Mouse (Mus musculus): ENCODE measurements around the gene Uaca. TPM values are rescaled to one million over a fixed set of nuclear protein-coding genes. Genes with fewer than 3 reads are reported as not detected.

Uaca gene
- polyA plus RNA-seq, 1 experiment = 10.6 TPM

- TF ChIP-seq FOSL1 (IDR thresholded peaks at IDR 0.05; ENCODE audit: insufficient read depth, low read length, poor library complexity, severe bottlenecking) = no peak
- TF ChIP-seq MYOG (IDR thresholded peaks at IDR 0.05; ENCODE audit: control insufficient read depth, extremely low read depth, insufficient read length) = no peak
- TF ChIP-seq MAX (IDR thresholded peaks at IDR 0.05) = no peak
- TF ChIP-seq CTCF (IDR thresholded peaks at IDR 0.05; ENCODE audit: control insufficient read depth, insufficient read depth, insufficient read length) = no peak
- TF ChIP-seq MYOD1 (IDR thresholded peaks at IDR 0.05; ENCODE audit: control insufficient read depth, insufficient read length, low read depth) = no peak
- no peak for TF ChIP-seq USF1 (IDR thresholded peaks at IDR 0.05; ENCODE audit: low read depth)
- TF ChIP-seq CEBPB (IDR thresholded peaks at IDR 0.05; ENCODE audit: low read depth) = no peak
- no peaks in the 10 kb centered on the region for H3K79me2 ChIP-seq (ENCODE audit: control insufficient read depth, insufficient read depth)
- H3K4me3 ChIP-seq (ENCODE audit: insufficient read depth, poor library complexity, severe bottlenecking) = no peak overlapping the region
- no peaks in the 10 kb centered on the region for H3K79me3 ChIP-seq (ENCODE audit: low read depth)
- no peaks in the 10 kb centered on the region for H3K36me3 ChIP-seq (ENCODE audit: control insufficient read depth, insufficient read depth)
- H3ac ChIP-seq (ENCODE audit: control insufficient read depth, insufficient read length, low read depth) = no peak overlapping the region
- no peaks in the 10 kb centered on the region for H3K27me3 ChIP-seq (ENCODE audit: control insufficient read depth, insufficient read depth, insufficient read length)
Measured at GRCm38 (mm10) chr9:60751098-60751497, 43.2 kb upstream of the Uaca start.

- no peaks in the 10 kb centered on the region for H3K79me3 ChIP-seq (ENCODE audit: low read depth)
- no peaks in the 10 kb centered on the region for H3K27me3 ChIP-seq (ENCODE audit: control insufficient read depth, insufficient read depth, insufficient read length)
- no peak overlapping the region for H3K4me3 ChIP-seq (ENCODE audit: insufficient read depth, poor library complexity, severe bottlenecking)
- H3K79me2 ChIP-seq (ENCODE audit: control insufficient read depth, insufficient read depth) = no peaks in the 10 kb centered on the region
- no peak for TF ChIP-seq CTCF (IDR thresholded peaks at IDR 0.05; ENCODE audit: control insufficient read depth, insufficient read depth, insufficient read length)
- no peak overlapping the region for H3ac ChIP-seq (ENCODE audit: control insufficient read depth, insufficient read length, low read depth)
- no peaks in the 10 kb centered on the region for H3K36me3 ChIP-seq (ENCODE audit: control insufficient read depth, insufficient read depth)
Measured at GRCm38 (mm10) chr9:60751971-60752370, 42.4 kb upstream of the Uaca start.

- H3K27me3 ChIP-seq (ENCODE audit: control insufficient read depth, insufficient read depth, insufficient read length) = no peaks in the 10 kb centered on the region
- H3K4me3 ChIP-seq (ENCODE audit: insufficient read depth, poor library complexity, severe bottlenecking) = no peak overlapping the region
- H3K79me2 ChIP-seq (ENCODE audit: control insufficient read depth, insufficient read depth) = no peaks in the 10 kb centered on the region
- TF ChIP-seq MYOD1 (IDR thresholded peaks at IDR 0.05; ENCODE audit: control insufficient read depth, insufficient read length, low read depth) = no peak
- no peak for TF ChIP-seq MAX (IDR thresholded peaks at IDR 0.05)
- no peak overlapping the region for H3ac ChIP-seq (ENCODE audit: control insufficient read depth, insufficient read length, low read depth)
- H3K79me3 ChIP-seq (ENCODE audit: low read depth) = no peaks in the 10 kb centered on the region
- H3K36me3 ChIP-seq (ENCODE audit: control insufficient read depth, insufficient read depth) = no peaks in the 10 kb centered on the region
Measured at GRCm38 (mm10) chr9:60752636-60753035, 41.7 kb upstream of the Uaca start.

DNA sequence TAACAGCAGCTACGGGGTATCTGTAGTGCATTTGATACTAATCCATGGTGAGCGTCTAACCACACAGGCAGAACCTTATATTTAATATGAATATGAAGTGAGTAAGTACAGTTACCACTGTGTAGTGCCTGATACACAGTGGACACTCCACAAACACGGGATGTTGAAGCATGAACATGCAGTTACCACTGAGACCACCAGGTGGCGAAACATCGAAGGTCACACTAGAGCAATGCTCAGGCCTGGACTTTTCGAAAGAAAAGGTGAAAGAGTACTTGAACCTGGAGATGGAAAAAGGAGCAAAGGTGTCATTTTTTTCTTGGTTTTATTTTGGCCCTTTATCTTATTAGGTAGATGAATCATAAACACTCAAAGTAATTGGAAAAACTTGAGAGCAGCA is 38.1 kb upstream of the Uaca start:
- TF ChIP-seq USF1 (IDR thresholded peaks at IDR 0.05; ENCODE audit: low read depth) (no peak), CTCF (IDR thresholded peaks at IDR 0.05; ENCODE audit: control insufficient read depth, insufficient read depth, insufficient read length) (peak; percentile 52)

DNA sequence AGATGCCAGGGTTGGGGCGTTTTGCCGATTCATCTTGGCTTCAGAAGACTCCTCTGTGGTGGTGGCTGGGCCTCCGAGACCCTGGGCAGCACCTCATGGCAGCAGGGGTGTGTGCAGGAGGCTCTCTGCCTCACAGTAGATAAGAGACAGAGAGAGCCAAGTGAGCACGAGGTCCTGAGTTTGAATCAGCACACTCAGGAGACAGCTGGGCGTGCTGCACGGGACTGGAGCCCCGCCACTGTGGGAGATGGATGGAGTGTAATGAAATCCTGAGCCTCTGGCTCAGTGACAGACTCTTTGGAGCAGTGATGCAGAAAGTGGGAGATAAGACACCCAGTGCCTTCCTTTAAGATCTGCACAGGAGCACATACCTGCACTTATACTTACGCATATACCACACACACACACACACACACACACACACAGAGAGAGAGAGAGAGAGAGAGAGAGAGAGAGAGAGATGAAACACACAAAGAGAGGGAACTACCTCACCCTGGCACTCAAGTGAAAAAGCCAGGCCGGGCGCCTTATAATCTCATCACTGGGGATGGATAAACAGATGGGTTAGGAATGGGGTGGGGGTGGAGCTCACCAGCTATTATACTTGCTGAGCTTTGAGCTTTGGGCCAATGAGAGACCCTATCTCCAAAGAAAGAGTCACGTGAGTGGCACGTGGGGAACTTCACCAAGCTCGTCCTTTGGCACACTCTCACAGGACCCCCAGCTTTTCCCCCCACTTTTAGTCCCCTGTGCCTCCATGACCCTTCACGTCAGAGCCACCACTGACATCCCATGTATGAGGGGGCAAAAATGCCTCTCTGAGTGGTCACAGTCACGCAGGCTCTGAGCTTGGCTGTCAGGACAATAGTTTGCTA is 37.2 kb upstream of the Uaca start:
- Histone ChIP-seq H3K79me2 (ENCODE audit: control insufficient read depth, insufficient read depth) (no peaks in the 10 kb centered on the region), H3K27me3 (ENCODE audit: control insufficient read depth, insufficient read depth, insufficient read length) (no peaks in the 10 kb centered on the region), H3K79me3 (ENCODE audit: low read depth) (no peaks in the 10 kb centered on the region), H3K36me3 (ENCODE audit: control insufficient read depth, insufficient read depth) (no peaks in the 10 kb centered on the region), H3ac (ENCODE audit: control insufficient read depth, insufficient read length, low read depth) (no peak overlapping the region), H3K4me3 (ENCODE audit: insufficient read depth, poor library complexity, severe bottlenecking) (no peak overlapping the region)
- TF ChIP-seq FOSL1 (IDR thresholded peaks at IDR 0.05; ENCODE audit: insufficient read depth, low read length, poor library complexity, severe bottlenecking) = no peak
- no peak for TF ChIP-seq CTCF (IDR thresholded peaks at IDR 0.05; ENCODE audit: control insufficient read depth, insufficient read depth, insufficient read length)
- TF ChIP-seq CEBPB (IDR thresholded peaks at IDR 0.05; ENCODE audit: low read depth) = no peak
- no peak for TF ChIP-seq USF1 (IDR thresholded peaks at IDR 0.05; ENCODE audit: low read depth)
- TF ChIP-seq MAX (IDR thresholded peaks at IDR 0.05) = no peak
- TF ChIP-seq MYOG (IDR thresholded peaks at IDR 0.05; ENCODE audit: control insufficient read depth, extremely low read depth, insufficient read length) = no peak
- no peak for TF ChIP-seq MYOD1 (IDR thresholded peaks at IDR 0.05; ENCODE audit: control insufficient read depth, insufficient read length, low read depth)

More for the DNA sequence above, 38.1 kb upstream of the Uaca start:
- Histone ChIP-seq H3ac (ENCODE audit: control insufficient read depth, insufficient read length, low read depth) (no peak overlapping the region), H3K4me3 (ENCODE audit: insufficient read depth, poor library complexity, severe bottlenecking) (no peak overlapping the region), H3K27me3 (ENCODE audit: control insufficient read depth, insufficient read depth, insufficient read length) (no peaks in the 10 kb centered on the region), H3K79me2 (ENCODE audit: control insufficient read depth, insufficient read depth) (no peaks in the 10 kb centered on the region), H3K36me3 (ENCODE audit: control insufficient read depth, insufficient read depth) (no peaks in the 10 kb centered on the region), H3K79me3 (ENCODE audit: low read depth) (no peaks in the 10 kb centered on the region)

GRCm38 (mm10) chr9:60757817-60758216 is 36.5 kb upstream of the Uaca start:
- Histone ChIP-seq H3K27me3 (ENCODE audit: control insufficient read depth, insufficient read depth, insufficient read length) (no peaks in the 10 kb centered on the region), H3K79me2 (ENCODE audit: control insufficient read depth, insufficient read depth) (no peaks in the 10 kb centered on the region), H3K4me3 (ENCODE audit: insufficient read depth, poor library complexity, severe bottlenecking) (no peak overlapping the region), H3K79me3 (ENCODE audit: low read depth) (no peaks in the 10 kb centered on the region), H3K36me3 (ENCODE audit: control insufficient read depth, insufficient read depth) (no peaks in the 10 kb centered on the region), H3ac (ENCODE audit: control insufficient read depth, insufficient read length, low read depth) (no peak overlapping the region)
- no peak for TF ChIP-seq MYOG (IDR thresholded peaks at IDR 0.05; ENCODE audit: control insufficient read depth, extremely low read depth, insufficient read length)
- TF ChIP-seq MAX (IDR thresholded peaks at IDR 0.05) = no peak
- TF ChIP-seq CTCF (IDR thresholded peaks at IDR 0.05; ENCODE audit: control insufficient read depth, insufficient read depth, insufficient read length) = no peak
- no peak for TF ChIP-seq FOSL1 (IDR thresholded peaks at IDR 0.05; ENCODE audit: insufficient read depth, low read length, poor library complexity, severe bottlenecking)
- TF ChIP-seq MYOD1 (IDR thresholded peaks at IDR 0.05; ENCODE audit: control insufficient read depth, insufficient read length, low read depth) = no peak
- no peak for TF ChIP-seq CEBPB (IDR thresholded peaks at IDR 0.05; ENCODE audit: low read depth)
- no peak for TF ChIP-seq USF1 (IDR thresholded peaks at IDR 0.05; ENCODE audit: low read depth)

All from C2C12 (cell line).